Mouse (Mus musculus) MEL (cell line): ENCODE results near the gene Krt1. TPM values are rescaled to one million over a fixed set of nuclear protein-coding genes. Genes with fewer than 3 reads are reported as not detected.

ENCODE experiments used
- DNase-seq: peaks from one replicate; pipeline ENCODE4 v3.0.0; 2011; ENCODE audit warnings: low read depth, low spot score
- H3K27ac ChIP-seq: 2 replicates; pipeline ENCODE4 v1.5.1; 2012; ENCODE audit warnings: low read depth, mild to moderate bottlenecking, control low read depth, low read length, moderate library complexity; ENCODE audit not compliant: control insufficient read depth
- H3K27me3 ChIP-seq, 2 experiments: fragments of 150-350 bp in 1 of 2; sonication (generic) in 1 of 2; 2 replicates each; pipeline ENCODE4 v1.6.1; 2012; ENCODE audit warnings: low read length in 2 of 2, mild to moderate bottlenecking in 2 of 2, improper control_type of control experiment in 1 of 2, moderate library complexity in 1 of 2; ENCODE audit not compliant: insufficient read depth in 2 of 2, control insufficient read depth in 1 of 2
- H3K36me3 ChIP-seq, 2 experiments: 2 replicates each; pipeline ENCODE4 v1.6.1; 2012 to 2014; ENCODE audit warnings: low read length in 2 of 2, improper control_type of control experiment in 1 of 2, inconsistent platforms in 1 of 2, mild to moderate bottlenecking in 1 of 2; ENCODE audit not compliant: insufficient read depth in 2 of 2, control insufficient read depth in 1 of 2
- H3K4me1 ChIP-seq, 2 experiments: fragments of 150-350 bp in 1 of 2; sonication (generic) in 1 of 2; 2 replicates each; pipeline ENCODE4 v1.6.1; 2012; ENCODE audit warnings: low read length in 2 of 2, improper control_type of control experiment in 1 of 2, mild to moderate bottlenecking in 1 of 2; ENCODE audit not compliant: insufficient read depth in 2 of 2, control insufficient read depth in 1 of 2
- H3K4me3 ChIP-seq, 2 experiments: fragments of 150-350 bp in 1 of 2; sonication (generic) in 1 of 2; 2 replicates each; pipeline ENCODE4 v1.5.1; 2012; ENCODE audit warnings: low read depth in 2 of 2, low read length in 2 of 2, mild to moderate bottlenecking in 2 of 2, moderate library complexity in 2 of 2, control low read depth in 1 of 2, improper control_type of control experiment in 1 of 2; ENCODE audit not compliant: control insufficient read depth in 1 of 2, insufficient read depth in 1 of 2
- H3K79me2 ChIP-seq: 2 replicates; pipeline ENCODE4 v1.6.1; 2012; ENCODE audit warnings: mild to moderate bottlenecking, low read length, moderate library complexity; ENCODE audit not compliant: control insufficient read depth, poor library complexity, insufficient read depth
- H3K9ac ChIP-seq: 2 replicates; pipeline ENCODE4 v1.6.1; 2012; ENCODE audit warnings: low read depth, mild to moderate bottlenecking, control low read depth, low read length, moderate library complexity; ENCODE audit not compliant: control insufficient read depth, poor library complexity, severe bottlenecking
- H3K9me3 ChIP-seq: fragments of 150-350 bp; sonication (generic); replicated peaks from 2 replicates; pipeline ENCODE4 v1.6.1; 2012; ENCODE audit warnings: mild to moderate bottlenecking, low read length, improper control_type of control experiment, moderate library complexity; ENCODE audit not compliant: insufficient read depth
- KAT2A ChIP-seq: conservative IDR thresholded peaks from 2 replicates; pipeline ENCODE4 v1.6.1; 2012; ENCODE audit warnings: low read depth, low read length, improper control_type of control experiment, inconsistent platforms
- USF2 ChIP-seq, 2 experiments: IDR thresholded peaks; 2 replicates each; pipeline ENCODE4 v1.6.1; 2011 to 2012; ENCODE audit warnings: improper control_type of control experiment in 2 of 2, low read length in 2 of 2, borderline replicate concordance in 1 of 2, inconsistent platforms in 1 of 2, low read depth in 1 of 2, mild to moderate bottlenecking in 1 of 2; ENCODE audit not compliant: insufficient read depth in 1 of 2
- polyA plus RNA-seq, 2 experiments: library from polyadenylated mRNA; stranded (reverse) in 1 of 2; unstranded in 1 of 2; fragments of >175 nt in 1 of 2; fragments of >200 nt in 1 of 2; gene quantifications; 2 replicates each; pipeline versions ENCODE4 v1.2.1 to v1.2.4; 2012; ENCODE audit warnings: low replicate concordance in 2 of 2, low read depth in 1 of 2; ENCODE audit not compliant: insufficient read length in 2 of 2, insufficient read depth in 1 of 2, missing spikeins in 1 of 2
- total RNA-seq: library from RNA; depleted of rRNA; stranded (reverse); fragments of 300-350 nt; gene quantifications from 2 replicates; pipeline ENCODE4 v1.2.3, GENCODE M21; 2012; rRNA removed

Gene Krt1
- total and polyA plus RNA-seq, 3 experiments = not detected

- H3K4me1 ChIP-seq = no peaks in the 10 kb centered on the region
Measured at GRCm38 (mm10) chr15:101803052-101803822, 47.4 kb downstream of the Krt1 start.

DNA sequence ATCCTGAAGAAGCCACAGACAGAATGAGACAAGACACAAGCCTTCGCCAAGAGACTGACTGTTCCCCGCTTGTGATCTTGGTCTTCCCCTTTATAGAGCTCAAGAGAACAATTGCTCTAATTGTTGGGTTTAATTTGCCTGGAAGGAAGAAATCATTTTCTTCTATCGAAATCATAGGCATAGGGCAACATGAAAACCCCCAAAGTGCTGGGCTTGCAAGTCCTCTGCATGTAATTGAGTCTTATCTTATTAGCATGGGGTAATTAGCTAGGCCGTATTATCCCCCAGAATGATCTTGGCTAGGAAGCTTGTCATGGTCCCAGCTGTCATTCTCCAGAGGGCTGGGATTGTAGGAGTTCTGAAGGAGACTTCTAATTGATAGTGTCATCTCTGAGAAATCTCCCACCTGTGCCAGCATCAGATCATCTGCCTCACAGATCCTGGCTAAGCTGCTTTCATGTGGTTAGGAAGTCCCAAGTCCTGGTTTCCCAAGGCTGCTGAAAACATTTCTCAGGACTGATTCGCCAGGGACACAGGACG, 48.2 kb downstream of the Krt1 start, which contains the start of gene Krt73:
TSS of gene Krt73 (minus strand) at position 51 of the 540 bp plus-strand sequence.
- TF ChIP-seq KAT2A = no peak
- no peaks in the 10 kb centered on the region for H3K9me3 ChIP-seq
- H3K9ac ChIP-seq = no peak within 1 kb of the TSS
- no peak within 1 kb of the TSS for H3K27ac ChIP-seq
- no peaks in the 10 kb centered on the region for H3K4me1 ChIP-seq
- no peaks in the 10 kb centered on the region for H3K79me2 ChIP-seq
- peaks cover 0 to 2% of the 10 kb centered on the region in 2 experiments; a peak in 1 of 4 replicates for H3K27me3 ChIP-seq
- H3K36me3 ChIP-seq = no peaks in the 10 kb centered on the region
- no peak for DNase-seq
- no peak within 1 kb of the TSS for H3K4me3 ChIP-seq

More at GRCm38 (mm10) chr15:101803052-101803822, 47.4 kb downstream of the Krt1 start:
- no peak for DNase-seq
- H3K27me3 ChIP-seq = peaks cover 0 to 2% of the 10 kb centered on the region in 2 experiments; a peak in 1 of 4 replicates
- H3K9ac ChIP-seq = no peak overlapping the region
- H3K36me3 ChIP-seq = no peaks in the 10 kb centered on the region
- H3K4me3 ChIP-seq = no peak overlapping the region
- H3K79me2 ChIP-seq = no peaks in the 10 kb centered on the region
- TF ChIP-seq USF2 (IDR thresholded peaks at IDR 0.05; ENCODE audit: borderline replicate concordance in 1 of 2, insufficient read depth in 1 of 2, low read depth in 1 of 2, low read length in 2 of 2) = no peak
- H3K27ac ChIP-seq = no peak overlapping the region
- no peaks in the 10 kb centered on the region for H3K9me3 ChIP-seq

Other genes starting within 250 kb of the Krt1 start
- not detected in 2 replicates for gene Gm5414, start 222.6 kb downstream of the Krt1 start, total RNA-seq
- not detected for gene Gm5414, start 222.6 kb downstream of the Krt1 start, polyA plus RNA-seq
- gene Gm5478, start 203.4 kb downstream of the Krt1 start, total RNA-seq = not detected in 2 replicates
- not detected for gene Gm5478, start 203.4 kb downstream of the Krt1 start, polyA plus RNA-seq
- not detected in 2 replicates for gene Krt6b, start 170.5 kb downstream of the Krt1 start, total RNA-seq
- not detected for gene Krt6b, start 170.5 kb downstream of the Krt1 start, polyA plus RNA-seq
- gene Krt6a, start 156.5 kb downstream of the Krt1 start, total RNA-seq = not detected in 2 replicates
- not detected for gene Krt6a, start 156.5 kb downstream of the Krt1 start, polyA plus RNA-seq
- not detected in 2 replicates for gene Krt5, start 137.9 kb downstream of the Krt1 start, total RNA-seq
- gene Krt5, start 137.9 kb downstream of the Krt1 start, polyA plus RNA-seq = not detected
- not detected in 2 replicates for gene Krt71, start 107.7 kb downstream of the Krt1 start, total RNA-seq
- gene Krt71, start 107.7 kb downstream of the Krt1 start, polyA plus RNA-seq = not detected
- not detected in 2 replicates for gene Krt72, start 64.3 kb downstream of the Krt1 start, total RNA-seq
- gene Krt72, start 64.3 kb downstream of the Krt1 start, polyA plus RNA-seq = not detected
- not detected in 2 replicates for gene Krt73, start 48.4 kb downstream of the Krt1 start, total RNA-seq
- gene Krt73, start 48.4 kb downstream of the Krt1 start, polyA plus RNA-seq = not detected
- gene Krt2, start 32.6 kb downstream of the Krt1 start, total RNA-seq = not detected in 2 replicates
- not detected for gene Krt2, start 32.6 kb downstream of the Krt1 start, polyA plus RNA-seq
- gene Krt77, start 18.9 kb upstream of the Krt1 start, total RNA-seq = not detected in 2 replicates
- gene Krt77, start 18.9 kb upstream of the Krt1 start, polyA plus RNA-seq = not detected
- gene Krt76, start 42.1 kb upstream of the Krt1 start, total RNA-seq = not detected in 2 replicates
- not detected for gene Krt76, start 42.1 kb upstream of the Krt1 start, polyA plus RNA-seq
- not detected in 2 replicates for gene Krt4, start 73.9 kb upstream of the Krt1 start, total RNA-seq
- gene Krt4, start 73.9 kb upstream of the Krt1 start, polyA plus RNA-seq = not detected
- not detected in 2 replicates for gene Krt79, start 89.5 kb upstream of the Krt1 start, total RNA-seq
- not detected for gene Krt79, start 89.5 kb upstream of the Krt1 start, polyA plus RNA-seq
- 0.08 and 0.13 TPM in 2 replicates for gene Krt78, start 103.5 kb upstream of the Krt1 start, total RNA-seq
- under 1 TPM in 1 of 2 experiments, not detected in 1; 0.17 TPM for gene Krt78, start 103.5 kb upstream of the Krt1 start, polyA plus RNA-seq
- gene Krt8, start 153.7 kb upstream of the Krt1 start, total RNA-seq = 0.69 and 0.75 TPM in 2 replicates
- gene Krt8, start 153.7 kb upstream of the Krt1 start, polyA plus RNA-seq = under 1 TPM in 1 of 2 experiments, not detected in 1; 0.93 TPM
- 0.08 TPM in 1 of 2 replicates, not detected in the other for gene Krt18, start 177.4 kb upstream of the Krt1 start, total RNA-seq
- gene Krt18, start 177.4 kb upstream of the Krt1 start, polyA plus RNA-seq = not detected
- gene Eif4b, start 223.0 kb upstream of the Krt1 start, total RNA-seq = 561 and 633 TPM in 2 replicates
- 100 to 1,000 TPM; 464 to 790 TPM for gene Eif4b, start 223.0 kb upstream of the Krt1 start, polyA plus RNA-seq
- 0.16 and 0.42 TPM in 2 replicates for gene Tns2, start 249.6 kb upstream of the Krt1 start, total RNA-seq
- gene Tns2, start 249.6 kb upstream of the Krt1 start, polyA plus RNA-seq = 1 to 10 TPM in 1 of 2 experiments, not detected in 1; 3.1 TPM